17 mouse cellular contexts compared by ENCODE assay signal in genomic region chr15:31999553-31999952, GRCm38 (mm10).
DNase-seq lines count a peak whose midpoint lies in the region.
"Had no signal": no experiment of that assay in that cellular context is flagged by ENCODE, and none has a peak within 500 bp of the region (broad histone marks: within the 10 kb centered on the region; RNA-seq: fewer than 3 reads in every experiment).

No protein-coding gene starts in this region.

- H3K4me3 ChIP-seq in heart, embryonic 10.5 days: no peak overlapping the region
- H3K4me3 ChIP-seq: embryonic facial prominence, embryonic 15.5 days; erythroblast, embryonic 14.5 days; forebrain, embryonic 10.5 days; forebrain, embryonic 15.5 days had no signal

- no peaks in the 10 kb centered on the region for H3K9me3 ChIP-seq in heart, embryonic 10.5 days
- H3K9me3 ChIP-seq: embryonic facial prominence, embryonic 15.5 days; forebrain, embryonic 10.5 days; forebrain, embryonic 15.5 days had no signal

- intact Hi-C loops in heart, postnatal 10 days (cut with DNase I): no loop called here

- WGBS in heart, embryonic 10.5 days: 79% methylated on average over 5 of the region's 5 CpGs

- no peaks in the 10 kb centered on the region for H3K27me3 ChIP-seq in heart, embryonic 10.5 days (ENCODE audit: insufficient read depth, poor library complexity, severe bottlenecking)
- H3K27me3 ChIP-seq: CH12.LX; embryonic facial prominence, embryonic 15.5 days; forebrain, embryonic 15.5 days had no signal

- no peak overlapping the region for H3K27ac ChIP-seq in heart, embryonic 10.5 days
- H3K27ac ChIP-seq: embryonic facial prominence, embryonic 15.5 days; forebrain, embryonic 10.5 days; forebrain, embryonic 15.5 days; hindbrain, embryonic 14.5 days had no signal

- peak; percentile 40 to 41 for DNase-seq in cerebellum, adult 18-20 months
- no peak for DNase-seq in cerebellum, adult 11 months
- DNase-seq in heart, embryonic 10.5 days (ENCODE audit: low spot score): peak; percentile 9
- DNase-seq in heart, postnatal 10 days: no peak
- DNase-seq in brain, adult 2 months (ENCODE audit: low read depth, low spot score): peak; percentile 65
- peak; percentile 54 for DNase-seq in cerebellum, adult 9-11 months
- DNase-seq: adrenal gland, postnatal 14 days; embryo, embryonic 11 days; gastrocnemius, postnatal 14 days; heart, postnatal 14 days; kidney, adult 2 months had no signal

- no peaks in the 10 kb centered on the region for H3K36me3 ChIP-seq in heart, embryonic 10.5 days
- H3K36me3 ChIP-seq: embryonic facial prominence, embryonic 15.5 days; forebrain, embryonic 10.5 days; forebrain, embryonic 15.5 days had no signal

- H3K4me1 ChIP-seq in heart, embryonic 10.5 days: no peaks in the 10 kb centered on the region

Comparison
In these comparisons a context has a peak if more than half of its experiments do, and no peak if none do; other contexts are left out.
1. DNase-seq: peak in cerebellum, adult 18-20 months (2 of 2), heart, embryonic 10.5 days (single experiment), brain, adult 2 months (single experiment) and cerebellum, adult 9-11 months (single experiment); none in cerebellum, adult 11 months (single experiment) and heart, postnatal 10 days (0 of 2).